In genomic region chr7:6851717-6852503, GRCm38 (mm10) we compare ENCODE assay signal across 11 mouse cellular contexts.
DNase-seq lines count a peak whose midpoint lies in the region; ATAC-seq and TF ChIP-seq lines count a peak whose summit lies in the region.
"Had no signal": no experiment of that assay in that cellular context is flagged by ENCODE, and none has a peak within 500 bp of the region (broad histone marks: within the 10 kb centered on the region; RNA-seq: fewer than 3 reads in every experiment).

No protein-coding gene starts in this region.

- 18% methylated on average over 5 of the region's 5 CpGs for WGBS in lung, embryonic 14.5 days
- 30% methylated on average over 5 of the region's 5 CpGs for WGBS in forebrain, embryonic 11.5 days

- H3K4me1 ChIP-seq in lung, embryonic 14.5 days (ENCODE audit: insufficient read depth) = peaks cover 8% of the 10 kb centered on the region
- H3K4me1 ChIP-seq in forebrain, embryonic 11.5 days (replicated peaks; ENCODE audit: control insufficient read depth, insufficient read depth, low read length) = peaks cover 6% of the 10 kb centered on the region; the same call in 1 of the 2 replicates

- no peaks in the 10 kb centered on the region for H3K27me3 ChIP-seq in lung, embryonic 14.5 days (ENCODE audit: insufficient read depth, low read length)
- H3K27me3 ChIP-seq in forebrain, embryonic 11.5 days (ENCODE audit: control insufficient read depth, insufficient read depth, low read length) = no peaks in the 10 kb centered on the region

- H3K9ac ChIP-seq in lung, embryonic 14.5 days = no peak overlapping the region
- H3K9ac ChIP-seq in forebrain, embryonic 11.5 days (ENCODE audit: low read length) = no peak overlapping the region

- DNase-seq in lung, embryonic 14.5 days = peak; percentile 72
- DNase-seq in lung, postnatal 25 days (ENCODE audit: low spot score) = no peak
- DNase-seq in forebrain, embryonic 11.5 days (ENCODE audit: low spot score) = peak; percentile 71
- DNase-seq in kidney, postnatal 36 days = peak; percentile 7
- peak; percentile 66 for DNase-seq in retina, embryonic 14.5 days (ENCODE audit: low spot score)
- no peak for DNase-seq in adrenal gland, adult 2 months
- DNase-seq in adrenal gland, adult 8-10 months = no peak
- no peak for DNase-seq in thymus, postnatal 0 days (ENCODE audit: low spot score)
- DNase-seq: cerebellum, adult 11-12 months had no signal

- H3K4me2 ChIP-seq in lung, embryonic 14.5 days = no peak overlapping the region
- no peak overlapping the region for H3K4me2 ChIP-seq in forebrain, embryonic 11.5 days (ENCODE audit: low read depth, low read length, severe bottlenecking)

- H3K36me3 ChIP-seq in lung, embryonic 14.5 days (ENCODE audit: insufficient read depth) = no peaks in the 10 kb centered on the region
- no peaks in the 10 kb centered on the region for H3K36me3 ChIP-seq in forebrain, embryonic 11.5 days (ENCODE audit: control insufficient read depth, insufficient read depth, low read length)

- no peak overlapping the region for H3K4me3 ChIP-seq in lung, embryonic 14.5 days (ENCODE audit: low read depth, low read length)
- no peak overlapping the region for H3K4me3 ChIP-seq in forebrain, embryonic 11.5 days (ENCODE audit: low read depth, low read length)
- H3K4me3 ChIP-seq: left cerebral cortex, adult 2 months; myocyte had no signal

- ATAC-seq in lung, embryonic 14.5 days (ENCODE audit: insufficient read depth) = peak; percentile 77; the same call in 1 of the 2 replicates
- peak; percentile 93 for ATAC-seq in forebrain, embryonic 11.5 days (replicated peaks; ENCODE audit: low FRiP score)

- no peak for TF ChIP-seq CTCF in lung, embryonic 14.5 days (IDR thresholded peaks at IDR 0.05; ENCODE audit: low read depth)

- H3K9me3 ChIP-seq in lung, embryonic 14.5 days (ENCODE audit: low read depth, low read length) = no peaks in the 10 kb centered on the region
- H3K9me3 ChIP-seq in forebrain, embryonic 11.5 days (ENCODE audit: control insufficient read depth, low read length) = no peaks in the 10 kb centered on the region

- no peak overlapping the region for H3K27ac ChIP-seq in lung, embryonic 14.5 days (ENCODE audit: low read depth)
- H3K27ac ChIP-seq in forebrain, embryonic 11.5 days (ENCODE audit: low read depth, low read length) = no peak overlapping the region
- H3K27ac ChIP-seq: left cerebral cortex, adult 2 months had no signal

Comparison
In these comparisons a context has a peak if more than half of its experiments do, and no peak if none do; other contexts are left out.
1. DNase-seq: peak in lung, embryonic 14.5 days (single experiment), forebrain, embryonic 11.5 days (single experiment), kidney, postnatal 36 days (2 of 2) and retina, embryonic 14.5 days (single experiment); none in lung, postnatal 25 days (single experiment), adrenal gland, adult 2 months (single experiment), adrenal gland, adult 8-10 months (single experiment) and thymus, postnatal 0 days (single experiment).